Mouse (Mus musculus): Measurements from ENCODE around the gene Gpd1. TPM values are rescaled to one million over a fixed set of nuclear protein-coding genes. Genes with fewer than 3 reads are reported as not detected.

Gene Gpd1
- polyA plus RNA-seq (2014; fragmentation: Illumina TruSeq; extraction: RNeasy Lipid Tissue Mini Kit (QIAGEN cat#74804); ENCODE audit: low read depth, low replicate concordance) = 20.9 TPM

GRCm38 (mm10) chr15:99717386-99718334, at the start of gene Gpd1:
TSS of gene Gpd1 (plus strand) at chr15:99717515.

GRCm38 (mm10) chr15:99670154-99670821, 47.0 kb upstream of the Gpd1 start, which contains the start of gene Asic1:
TSS of gene Asic1 (plus strand) at chr15:99670368.

GRCm38 (mm10) chr15:99701999-99702900, 15.1 kb upstream of the Gpd1 start, which contains the start of gene Smarcd1:
TSS of gene Smarcd1 (plus strand) at chr15:99702129.

GRCm38 (mm10) chr15:99705440-99706048, 11.8 kb upstream of the Gpd1 start, which contains the start of gene Gm17349:
TSS of gene Gm17349 (minus strand) at chr15:99705490.

GRCm38 (mm10) chr15:99725341-99726155, 8.2 kb downstream of the Gpd1 start, which contains the start of gene Cox14:
TSS of gene Cox14 (plus strand) at chr15:99725618.

GRCm38 (mm10) chr15:99772881-99772924, 55.4 kb downstream of the Gpd1 start, which contains the start of gene Cers5:
TSS of gene Cers5 (minus strand) at chr15:99772885.

Other genes with a start within 250 kb of the Gpd1 start
- 0.64 TPM for gene Bcdin3d, start 242.8 kb upstream of the Gpd1 start, polyA plus RNA-seq (2014; fragmentation: Illumina TruSeq; extraction: RNeasy Lipid Tissue Mini Kit (QIAGEN cat#74804); ENCODE audit: low read depth, low replicate concordance)
- gene Faim2, start 189.3 kb upstream of the Gpd1 start, polyA plus RNA-seq (2014; fragmentation: Illumina TruSeq; extraction: RNeasy Lipid Tissue Mini Kit (QIAGEN cat#74804); ENCODE audit: low read depth, low replicate concordance) = not detected
- gene Aqp2, start 138.5 kb upstream of the Gpd1 start, polyA plus RNA-seq (2014; fragmentation: Illumina TruSeq; extraction: RNeasy Lipid Tissue Mini Kit (QIAGEN cat#74804); ENCODE audit: low read depth, low replicate concordance) = not detected
- not detected for gene Aqp5, start 126.7 kb upstream of the Gpd1 start, polyA plus RNA-seq (2014; fragmentation: Illumina TruSeq; extraction: RNeasy Lipid Tissue Mini Kit (QIAGEN cat#74804); ENCODE audit: low read depth, low replicate concordance)
- not detected for gene Aqp6, start 116.1 kb upstream of the Gpd1 start, polyA plus RNA-seq (2014; fragmentation: Illumina TruSeq; extraction: RNeasy Lipid Tissue Mini Kit (QIAGEN cat#74804); ENCODE audit: low read depth, low replicate concordance)
- gene Racgap1, start 65.9 kb upstream of the Gpd1 start, polyA plus RNA-seq (2014; fragmentation: Illumina TruSeq; extraction: RNeasy Lipid Tissue Mini Kit (QIAGEN cat#74804); ENCODE audit: low read depth, low replicate concordance) = 0.82 TPM
- gene Asic1, start 47.1 kb upstream of the Gpd1 start, polyA plus RNA-seq (2014; fragmentation: Illumina TruSeq; extraction: RNeasy Lipid Tissue Mini Kit (QIAGEN cat#74804); ENCODE audit: low read depth, low replicate concordance) = not detected
- 2.4 TPM for gene Smarcd1, start 15.4 kb upstream of the Gpd1 start, polyA plus RNA-seq (2014; fragmentation: Illumina TruSeq; extraction: RNeasy Lipid Tissue Mini Kit (QIAGEN cat#74804); ENCODE audit: low read depth, low replicate concordance)
- gene Gm17349, start 12.0 kb upstream of the Gpd1 start, polyA plus RNA-seq (2014; fragmentation: Illumina TruSeq; extraction: RNeasy Lipid Tissue Mini Kit (QIAGEN cat#74804); ENCODE audit: low read depth, low replicate concordance) = not detected
- 10.4 TPM for gene Cox14, start 8.1 kb downstream of the Gpd1 start, polyA plus RNA-seq (2014; fragmentation: Illumina TruSeq; extraction: RNeasy Lipid Tissue Mini Kit (QIAGEN cat#74804); ENCODE audit: low read depth, low replicate concordance)
- 1.7 TPM for gene Cers5, start 55.4 kb downstream of the Gpd1 start, polyA plus RNA-seq (2014; fragmentation: Illumina TruSeq; extraction: RNeasy Lipid Tissue Mini Kit (QIAGEN cat#74804); ENCODE audit: low read depth, low replicate concordance)
- gene Lima1, start 157.9 kb downstream of the Gpd1 start, polyA plus RNA-seq (2014; fragmentation: Illumina TruSeq; extraction: RNeasy Lipid Tissue Mini Kit (QIAGEN cat#74804); ENCODE audit: low read depth, low replicate concordance) = 24.2 TPM
- not detected for gene Fam186a, start 249.5 kb downstream of the Gpd1 start, polyA plus RNA-seq (2014; fragmentation: Illumina TruSeq; extraction: RNeasy Lipid Tissue Mini Kit (QIAGEN cat#74804); ENCODE audit: low read depth, low replicate concordance)

Measured in liver, adult 10 weeks (tissue).